Mouse (Mus musculus) lung, adult 2 months (tissue): ENCODE results near the gene Mical3.

Source experiments
- CTCF ChIP-seq: fragments of 200-500 bp; IDR thresholded peaks from 2 replicates; pipeline ENCODE4 v1.5.1; 2011; ENCODE audit warnings: mild to moderate bottlenecking, low read length, control low read depth; ENCODE audit not compliant: insufficient read depth
- POLR2A ChIP-seq: fragments of 200-500 bp; IDR thresholded peaks from 2 replicates; pipeline ENCODE4 v1.6.1; 2011; ENCODE audit warnings: low read depth, mild to moderate bottlenecking, control low read depth, low read length, borderline replicate concordance; ENCODE audit errors: extremely low read depth

GRCm38 (mm10) chr6:121039719-121040118 lies 91.1 kb downstream of the Mical3 start:
- TF ChIP-seq CTCF (peak; percentile 2; the same call in 1 of the 2 replicates), POLR2A (no peak)
